Mouse (Mus musculus): Measurements from ENCODE around the gene Clns1a.

DNA sequence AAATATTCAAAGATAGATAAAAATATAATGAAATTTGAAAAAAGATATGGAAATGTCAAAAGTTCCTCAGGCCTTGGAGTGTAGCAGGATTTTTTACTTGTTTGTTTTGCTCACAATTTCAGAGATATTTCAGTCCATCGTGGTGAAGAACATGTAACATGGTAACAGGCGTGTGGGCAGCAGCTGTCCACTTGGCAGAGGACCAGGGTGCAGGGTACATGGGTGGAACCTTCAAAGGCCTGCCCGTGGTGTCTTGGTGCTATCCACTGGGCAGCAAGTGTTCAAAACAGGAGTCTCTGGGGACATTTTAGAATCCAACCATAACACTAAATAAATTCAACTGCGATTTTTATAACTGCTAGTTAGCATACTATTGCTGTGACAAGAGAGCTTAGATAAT lies 10.7 kb downstream of the Clns1a start:
- no peak for TF ChIP-seq CTCF (IDR thresholded peaks at IDR 0.05; ENCODE audit: low read depth, low read length)
- no peak for TF ChIP-seq POLR2A (IDR thresholded peaks at IDR 0.05; ENCODE audit: extremely low read depth, insufficient read depth, low read length)

Data from liver, adult 2 months (tissue).